Mouse (Mus musculus): ENCODE results near the gene Gpr37. TPM values are rescaled to one million over a fixed set of nuclear protein-coding genes. Genes with fewer than 3 reads are reported as not detected.

The Gpr37 gene
- polyA plus RNA-seq, 1 experiment, result not detected

DNA sequence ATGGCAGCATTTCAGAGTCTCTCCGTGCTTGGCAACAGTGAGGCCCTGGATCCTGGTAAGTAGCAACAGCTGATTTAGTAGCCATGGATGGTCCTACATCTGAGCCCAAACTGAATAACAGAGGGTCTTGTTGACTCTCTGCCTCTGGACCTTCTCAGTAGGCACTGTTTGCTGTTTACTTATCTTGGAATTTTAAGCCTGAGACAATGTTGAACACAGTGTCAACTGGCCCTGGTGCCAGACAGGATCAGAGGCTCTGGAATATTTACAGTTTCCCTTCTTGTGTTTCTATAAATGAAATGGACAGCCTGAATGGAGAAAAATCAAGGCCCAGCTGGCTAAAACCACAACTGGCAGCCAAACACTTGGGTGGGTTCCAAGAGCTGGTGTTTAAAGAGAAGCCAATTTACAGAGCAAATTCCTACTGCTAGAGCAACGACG is 3.7 kb downstream of the Gpr37 start:
- Histone ChIP-seq H3K27ac (ENCODE audit: insufficient read depth, low read depth, low read length) (no peak overlapping the region), H3K4me1 (ENCODE audit: control insufficient read depth, insufficient read depth, low read length) (peaks cover 17% of the 10 kb centered on the region), H3K4me3 (ENCODE audit: insufficient read depth, low read depth, low read length) (no peak overlapping the region)
- no peak for TF ChIP-seq CTCF (IDR thresholded peaks at IDR 0.05; ENCODE audit: insufficient read depth, low read depth, low read length)
- no peak for TF ChIP-seq POLR2A (IDR thresholded peaks at IDR 0.05; ENCODE audit: insufficient read depth, low read depth, low read length)
- 54% methylated on average over 3 of the region's 3 CpGs for WGBS

DNA sequence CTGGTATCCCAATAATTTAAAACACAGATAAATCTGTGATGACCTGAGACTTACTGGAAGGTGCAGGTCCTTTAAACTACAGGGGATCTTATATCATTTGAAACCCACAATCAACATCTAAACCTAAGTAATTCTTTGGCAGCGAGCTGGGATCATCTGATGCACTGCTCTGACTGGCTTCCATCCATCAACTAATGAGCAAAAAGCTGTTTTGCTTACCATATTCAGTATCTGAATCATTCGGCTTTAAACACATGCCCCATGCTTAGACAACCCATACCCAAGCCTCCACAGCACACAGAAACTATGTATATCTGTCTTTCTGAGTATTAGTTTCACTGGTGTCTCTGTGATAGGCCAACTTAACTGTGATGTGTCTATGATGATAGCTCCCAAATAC is 6.1 kb downstream of the Gpr37 start:
- TF ChIP-seq POLR2A (IDR thresholded peaks at IDR 0.05; ENCODE audit: insufficient read depth, low read depth, low read length) (no peak), CTCF (IDR thresholded peaks at IDR 0.05; ENCODE audit: insufficient read depth, low read depth, low read length) (no peak)
- no peak overlapping the region for H3K4me3 ChIP-seq (ENCODE audit: insufficient read depth, low read depth, low read length)
- peaks cover 11% of the 10 kb centered on the region for H3K4me1 ChIP-seq (ENCODE audit: control insufficient read depth, insufficient read depth, low read length)
- WGBS, result 85% methylated on average over 2 of the region's 2 CpGs
- H3K27ac ChIP-seq (ENCODE audit: insufficient read depth, low read depth, low read length), result no peak overlapping the region

DNA sequence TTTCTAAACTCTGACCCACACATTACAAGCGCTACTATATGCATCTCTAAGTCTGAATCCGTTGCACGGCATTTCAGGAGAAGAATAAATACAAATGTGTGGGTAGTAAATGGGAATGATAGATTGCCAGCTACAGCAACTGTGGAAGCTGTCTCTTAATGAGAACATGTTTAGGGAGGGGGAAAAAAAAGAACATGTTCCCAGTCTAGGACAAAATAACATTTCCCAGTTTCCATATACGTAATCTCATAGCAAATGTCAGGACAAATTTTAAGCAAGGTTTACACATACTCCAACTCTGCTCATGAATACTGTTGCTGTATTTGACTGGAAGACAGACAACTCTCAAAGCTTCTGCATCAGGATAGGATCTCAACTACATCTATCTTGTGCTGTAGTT is 15.4 kb downstream of the Gpr37 start:
- WGBS, result 90% methylated on average over 4 of the region's 4 CpGs
- TF ChIP-seq CTCF (IDR thresholded peaks at IDR 0.05; ENCODE audit: insufficient read depth, low read depth, low read length) (no peak), POLR2A (IDR thresholded peaks at IDR 0.05; ENCODE audit: insufficient read depth, low read depth, low read length) (no peak)
- Histone ChIP-seq H3K4me1 (ENCODE audit: control insufficient read depth, insufficient read depth, low read length) (no peaks in the 10 kb centered on the region), H3K4me3 (ENCODE audit: insufficient read depth, low read depth, low read length) (no peak overlapping the region), H3K27ac (ENCODE audit: insufficient read depth, low read depth, low read length) (no peak overlapping the region)

DNA sequence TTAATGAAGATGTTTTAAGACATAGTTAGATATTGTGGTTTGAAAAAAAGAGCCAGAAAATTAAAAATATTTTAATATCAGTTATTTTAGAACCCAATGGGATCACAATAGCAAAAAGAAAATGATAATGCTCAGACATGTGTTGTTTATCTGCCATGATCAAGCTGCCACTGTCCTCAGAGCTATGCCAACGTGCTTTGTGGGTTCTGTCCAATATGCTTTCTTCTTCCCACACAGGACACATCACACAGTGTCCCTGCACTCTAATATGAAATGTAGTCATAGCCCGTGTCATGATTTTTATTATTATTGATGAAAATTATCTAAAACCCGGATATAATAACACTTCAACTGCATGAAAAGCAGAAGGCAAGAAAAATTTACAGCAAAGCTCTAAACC is 16.7 kb downstream of the Gpr37 start:
- TF ChIP-seq POLR2A (IDR thresholded peaks at IDR 0.05; ENCODE audit: insufficient read depth, low read depth, low read length) (no peak), CTCF (IDR thresholded peaks at IDR 0.05; ENCODE audit: insufficient read depth, low read depth, low read length) (no peak)
- Histone ChIP-seq H3K27ac (ENCODE audit: insufficient read depth, low read depth, low read length) (no peak overlapping the region), H3K4me1 (ENCODE audit: control insufficient read depth, insufficient read depth, low read length) (no peaks in the 10 kb centered on the region), H3K4me3 (ENCODE audit: insufficient read depth, low read depth, low read length) (no peak overlapping the region)
- WGBS, result 79% methylated on average over 3 of the region's 3 CpGs

DNA sequence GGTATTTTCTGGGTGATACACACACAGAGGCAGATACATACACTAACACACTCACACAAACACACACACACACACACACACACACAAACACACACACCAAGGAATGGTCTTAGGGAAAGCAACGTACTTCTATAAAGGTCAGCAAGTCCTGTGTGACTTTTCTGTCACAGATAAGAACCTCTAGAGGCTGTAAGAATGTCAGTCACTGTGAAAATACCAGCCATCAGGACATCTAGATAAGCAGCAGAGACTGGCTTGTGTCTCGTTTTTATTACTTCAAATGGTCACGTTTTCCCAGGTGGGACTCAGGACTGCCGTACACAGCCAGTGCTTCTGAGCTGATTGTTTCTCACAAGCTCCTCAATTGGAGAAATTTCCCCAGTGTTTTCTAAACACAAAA is 20.4 kb downstream of the Gpr37 start:
- no peak for TF ChIP-seq POLR2A (IDR thresholded peaks at IDR 0.05; ENCODE audit: insufficient read depth, low read depth, low read length)
- 79% methylated on average over 4 of the region's 4 CpGs for WGBS
- H3K27ac ChIP-seq (ENCODE audit: insufficient read depth, low read depth, low read length), result no peak overlapping the region
- H3K4me3 ChIP-seq (ENCODE audit: insufficient read depth, low read depth, low read length), result no peak overlapping the region
- no peaks in the 10 kb centered on the region for H3K4me1 ChIP-seq (ENCODE audit: control insufficient read depth, insufficient read depth, low read length)

- 97% methylated on average over 2 of the region's 2 CpGs for WGBS
- no peak for TF ChIP-seq POLR2A (IDR thresholded peaks at IDR 0.05; ENCODE audit: insufficient read depth, low read depth, low read length)
- no peak for TF ChIP-seq CTCF (IDR thresholded peaks at IDR 0.05; ENCODE audit: insufficient read depth, low read depth, low read length)
- no peaks in the 10 kb centered on the region for H3K4me1 ChIP-seq (ENCODE audit: control insufficient read depth, insufficient read depth, low read length)
- H3K27ac ChIP-seq (ENCODE audit: insufficient read depth, low read depth, low read length), result no peak overlapping the region
- H3K4me3 ChIP-seq (ENCODE audit: insufficient read depth, low read depth, low read length), result no peak overlapping the region
These were observed 26.6 kb downstream of the Gpr37 start for GRCm38 (mm10) chr6:25663942-25664341.

- no peak overlapping the region for H3K27ac ChIP-seq (ENCODE audit: insufficient read depth, low read depth, low read length)
- TF ChIP-seq CTCF (IDR thresholded peaks at IDR 0.05; ENCODE audit: insufficient read depth, low read depth, low read length) (no peak), POLR2A (IDR thresholded peaks at IDR 0.05; ENCODE audit: insufficient read depth, low read depth, low read length) (no peak)
- 46% methylated on average over 3 of the region's 3 CpGs for WGBS
- no peaks in the 10 kb centered on the region for H3K4me1 ChIP-seq (ENCODE audit: control insufficient read depth, insufficient read depth, low read length)
- H3K4me3 ChIP-seq (ENCODE audit: insufficient read depth, low read depth, low read length), result no peak overlapping the region
These were observed 30.4 kb downstream of the Gpr37 start for GRCm38 (mm10) chr6:25659924-25660675.

Other genes with a start within 250 kb of the Gpr37 start
- gene Pot1a, start 118.5 kb upstream of the Gpr37 start, polyA plus RNA-seq (2012; ENCODE audit: insufficient read depth, insufficient read length, low replicate concordance, missing spikeins), result not detected in 2 replicates

Data from olfactory bulb, adult 2 months (tissue).